Mouse (Mus musculus): ENCODE data around the gene Tmprss11e. TPM values are rescaled to one million over a fixed set of nuclear protein-coding genes. Genes with fewer than 3 reads are reported as not detected.
A peak's percentile ranks its signal among the peaks of the same experiment; 100 is the strongest.

Gene Tmprss11e
- not detected for total RNA-seq (2022)

- no peak for DNase-seq
Measured at GRCm38 (mm10) chr5:86745715-86746114, at the start of gene Tmprss11e. Gene Tmprss11e, minus strand, starts transcription at chr5:86745815.

GRCm38 (mm10) chr5:86792807-86793206, 47.2 kb upstream of the Tmprss11e start:
- no peak for DNase-seq

DNA sequence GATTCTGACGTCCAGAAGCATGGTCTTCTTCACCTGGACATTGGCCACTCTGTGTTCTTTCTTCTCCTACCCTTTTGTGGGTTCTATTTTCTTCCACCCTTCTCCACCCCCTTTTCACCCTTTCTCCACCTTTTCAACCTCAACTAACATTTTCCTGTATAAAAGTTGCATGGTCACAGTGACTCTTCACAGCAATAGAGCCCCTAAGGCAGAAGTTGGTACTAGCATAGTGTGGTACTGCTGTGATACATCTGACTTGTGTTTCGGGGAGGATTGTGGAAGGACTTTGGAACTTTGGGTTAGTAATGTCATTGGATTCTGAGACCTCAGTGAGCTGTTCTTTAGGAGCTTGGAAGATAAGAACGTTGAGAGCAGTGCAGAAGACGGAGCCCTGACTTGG, 46.6 kb upstream of the Tmprss11e start:
- no peak for DNase-seq

GRCm38 (mm10) chr5:86789954-86790353, 44.3 kb upstream of the Tmprss11e start:
- DNase-seq = no peak

DNA sequence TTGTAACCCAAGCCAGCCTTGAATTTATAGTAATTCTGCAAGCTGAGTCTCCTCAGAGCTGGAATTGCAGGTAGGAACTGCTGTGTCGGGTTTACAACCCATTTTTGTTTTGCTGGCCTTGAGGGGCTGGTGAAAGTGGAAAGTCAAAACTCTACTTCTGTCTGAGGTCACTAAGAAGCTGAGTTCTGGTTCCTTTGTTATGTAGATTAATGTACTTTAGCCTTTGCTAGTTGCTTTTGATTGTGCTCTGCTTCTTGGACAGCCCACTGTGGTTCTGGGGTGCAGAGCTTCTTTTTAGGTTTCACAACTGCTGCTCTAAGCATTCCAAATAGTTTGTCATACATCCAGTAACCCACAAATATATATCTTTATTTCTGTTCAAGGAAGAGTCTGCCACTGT, 41.2 kb upstream of the Tmprss11e start:
- DNase-seq = no peak

DNA sequence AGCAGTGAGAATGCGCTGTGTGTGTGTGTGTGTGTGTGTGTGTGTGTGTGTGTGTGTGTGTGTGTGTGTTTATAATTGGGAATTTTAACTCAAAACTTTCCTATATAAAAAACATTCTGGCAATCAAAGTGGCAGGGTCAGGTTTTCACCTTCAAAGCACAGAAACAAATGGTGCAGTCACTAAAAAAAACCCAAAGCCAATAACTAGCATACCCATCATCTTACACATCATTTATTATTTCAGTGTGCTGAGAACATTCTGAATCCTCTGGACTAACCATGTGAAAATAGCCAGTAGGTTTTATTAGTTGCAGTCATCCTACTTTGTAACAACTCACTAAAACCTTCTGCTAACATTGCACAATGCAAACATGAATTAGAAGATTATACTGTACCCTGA, 38.6 kb upstream of the Tmprss11e start:
- no peak for DNase-seq

GRCm38 (mm10) chr5:86783059-86783458, 37.4 kb upstream of the Tmprss11e start:
- no peak for DNase-seq

DNA sequence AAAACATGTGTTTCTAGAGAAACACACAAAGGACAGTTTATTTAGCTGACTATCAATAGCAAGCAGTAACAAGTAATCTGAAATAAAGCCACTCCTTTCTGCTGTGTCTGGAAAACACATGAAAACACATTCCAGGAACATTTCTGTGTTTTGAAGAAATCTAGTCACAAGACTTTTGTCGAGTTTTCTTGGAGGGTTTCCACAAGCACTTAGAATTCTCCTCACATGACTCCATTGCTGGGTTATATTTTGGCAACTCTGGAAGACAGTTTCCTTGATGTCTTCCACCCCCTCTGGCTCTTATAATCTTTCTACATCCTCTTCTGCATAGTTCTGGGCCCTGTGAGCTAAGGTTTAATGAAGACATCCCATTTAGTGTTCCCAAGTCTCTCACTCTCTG, 32.9 kb upstream of the Tmprss11e start:
- DNase-seq = no peak

- peak; percentile 67 for DNase-seq
Measured at GRCm38 (mm10) chr5:86776941-86777340, 31.3 kb upstream of the Tmprss11e start.

DNA sequence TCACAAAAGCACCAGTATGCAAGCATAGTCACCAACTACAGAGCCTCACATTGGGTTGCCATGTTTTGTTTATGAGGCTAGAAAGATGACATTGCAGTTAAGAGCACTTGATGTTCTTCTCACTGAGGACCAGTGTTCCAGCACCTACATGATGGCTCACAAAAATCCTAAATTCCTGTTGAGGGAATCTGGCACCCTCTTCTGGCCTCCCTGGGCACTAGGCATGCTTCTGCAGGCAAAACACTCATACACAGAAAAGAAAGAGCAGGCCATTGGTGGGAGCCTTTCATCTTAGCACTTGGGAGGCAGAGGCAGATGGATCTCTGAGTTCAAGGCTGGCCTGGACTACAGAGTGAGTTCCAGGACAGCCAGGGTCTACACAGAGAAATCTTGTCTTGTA, 25.4 kb upstream of the Tmprss11e start:
- DNase-seq = no peak

GRCm38 (mm10) chr5:86769015-86769658, 23.5 kb upstream of the Tmprss11e start:
- DNase-seq = no peak

DNA sequence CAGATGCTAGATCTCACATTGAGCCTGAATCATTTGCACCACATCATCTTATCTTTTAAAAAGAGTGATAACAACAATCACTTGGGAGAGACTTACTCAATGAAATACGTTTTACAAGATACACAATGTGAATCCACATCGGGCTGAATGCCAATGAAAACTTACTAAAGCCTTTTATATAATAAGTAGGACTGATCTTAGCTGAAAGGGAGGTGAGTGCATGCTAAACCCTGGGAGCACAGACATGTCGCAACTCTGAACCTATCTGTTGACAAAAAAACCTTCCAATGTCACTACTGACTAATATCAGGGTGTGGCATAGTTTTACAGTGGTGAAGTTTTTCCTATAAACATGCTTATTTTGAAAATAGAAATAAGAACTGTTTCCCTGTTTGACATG, 2.8 kb downstream of the Tmprss11e start:
- DNase-seq = no peak

DNA sequence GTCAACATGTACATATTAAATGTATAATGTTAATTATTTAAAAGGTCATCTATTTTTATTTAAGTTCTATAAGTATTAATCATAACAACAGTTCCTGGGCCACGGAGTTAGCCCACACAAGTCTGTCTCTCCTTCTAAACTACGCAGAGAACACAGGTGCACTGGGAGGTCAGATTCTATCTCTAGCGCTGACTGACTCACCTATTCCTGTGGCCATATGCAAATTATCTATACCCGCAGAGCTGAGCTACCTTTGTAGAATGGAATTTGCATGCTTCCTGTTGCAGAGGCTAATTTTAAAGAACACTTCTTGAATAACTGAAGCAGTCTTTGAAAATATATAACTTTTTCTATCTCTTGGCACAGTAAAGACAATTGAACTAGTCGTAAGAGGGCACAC, 4.5 kb downstream of the Tmprss11e start:
- DNase-seq = no peak

DNA sequence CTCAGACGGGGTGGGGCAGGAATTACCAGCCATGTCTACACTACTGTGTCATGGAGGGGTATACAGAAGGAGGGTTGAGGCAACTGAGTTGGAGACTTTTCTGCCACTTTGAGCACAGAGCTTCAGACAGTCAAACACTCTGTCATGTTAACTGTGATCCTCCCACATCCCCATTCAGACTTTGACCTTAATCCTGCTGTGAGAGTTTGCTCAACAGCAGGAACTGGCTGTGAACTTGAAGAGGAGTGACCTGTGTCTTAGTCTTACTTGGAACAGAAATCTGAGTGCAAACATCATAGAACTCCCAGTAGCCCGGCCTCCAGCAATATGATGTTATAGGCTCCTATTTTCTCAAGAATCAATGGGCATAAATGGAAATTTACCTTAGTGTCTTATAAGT, 9.8 kb downstream of the Tmprss11e start:
- DNase-seq = no peak

DNA sequence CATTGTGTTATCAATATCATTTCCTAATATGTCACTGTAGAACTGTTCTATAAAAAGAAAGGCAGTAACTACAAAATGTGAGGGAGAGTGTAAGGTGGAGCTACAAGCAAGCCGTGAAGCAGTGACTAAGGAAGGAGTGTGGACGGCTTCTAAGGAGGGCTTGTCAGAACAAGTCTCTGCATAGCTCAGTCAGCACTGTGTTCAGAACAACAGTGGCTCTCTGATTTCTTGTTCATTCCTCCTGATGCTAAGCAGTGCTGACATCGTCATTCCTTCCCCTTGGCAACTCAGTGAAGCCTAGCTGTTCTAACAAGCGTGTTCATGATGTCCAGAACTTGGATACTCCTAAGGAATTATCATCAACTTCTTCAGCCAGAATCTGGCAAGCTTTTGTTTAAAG, 15.0 kb downstream of the Tmprss11e start:
- DNase-seq = no peak

GRCm38 (mm10) chr5:86728574-86728973, 17.0 kb downstream of the Tmprss11e start:
- DNase-seq = no peak

DNA sequence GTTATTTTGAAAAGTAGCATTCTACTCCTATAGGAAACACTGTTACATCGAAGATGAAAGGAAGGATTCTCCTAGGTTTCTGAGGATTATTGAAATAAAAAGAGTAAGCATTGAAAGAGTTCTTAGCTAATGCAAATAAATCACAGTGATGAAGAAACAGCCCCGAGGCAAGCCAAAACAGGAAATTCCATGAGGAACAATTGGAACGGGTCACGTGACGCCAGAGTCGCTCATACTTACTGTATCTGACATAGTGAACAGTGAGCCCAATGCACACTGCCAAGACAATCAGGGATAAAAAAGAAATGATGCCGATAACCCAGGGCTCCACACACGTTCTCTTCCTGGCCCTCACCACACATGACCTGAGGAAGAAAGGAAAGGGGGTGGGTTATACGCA, 18.6 kb downstream of the Tmprss11e start:
- DNase-seq = no peak

DNA sequence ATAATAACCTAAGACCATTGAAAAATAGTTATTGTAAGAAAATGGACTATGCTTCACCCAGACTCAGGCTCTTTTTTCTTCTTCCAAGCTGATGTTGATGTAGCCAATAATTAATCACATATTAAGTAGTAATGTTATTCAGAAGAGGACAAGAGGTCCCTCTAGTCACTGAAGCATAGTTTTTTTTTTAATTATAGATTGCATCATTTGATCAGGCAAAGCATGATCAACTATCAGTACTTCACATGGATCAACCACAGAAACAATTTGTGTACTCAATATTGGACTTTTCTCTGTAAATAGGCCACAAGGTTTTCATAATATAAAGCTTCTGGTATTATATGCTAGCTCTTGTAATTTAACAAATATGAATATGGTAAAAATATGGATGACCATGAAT, 20.6 kb downstream of the Tmprss11e start:
- DNase-seq = no peak

DNA sequence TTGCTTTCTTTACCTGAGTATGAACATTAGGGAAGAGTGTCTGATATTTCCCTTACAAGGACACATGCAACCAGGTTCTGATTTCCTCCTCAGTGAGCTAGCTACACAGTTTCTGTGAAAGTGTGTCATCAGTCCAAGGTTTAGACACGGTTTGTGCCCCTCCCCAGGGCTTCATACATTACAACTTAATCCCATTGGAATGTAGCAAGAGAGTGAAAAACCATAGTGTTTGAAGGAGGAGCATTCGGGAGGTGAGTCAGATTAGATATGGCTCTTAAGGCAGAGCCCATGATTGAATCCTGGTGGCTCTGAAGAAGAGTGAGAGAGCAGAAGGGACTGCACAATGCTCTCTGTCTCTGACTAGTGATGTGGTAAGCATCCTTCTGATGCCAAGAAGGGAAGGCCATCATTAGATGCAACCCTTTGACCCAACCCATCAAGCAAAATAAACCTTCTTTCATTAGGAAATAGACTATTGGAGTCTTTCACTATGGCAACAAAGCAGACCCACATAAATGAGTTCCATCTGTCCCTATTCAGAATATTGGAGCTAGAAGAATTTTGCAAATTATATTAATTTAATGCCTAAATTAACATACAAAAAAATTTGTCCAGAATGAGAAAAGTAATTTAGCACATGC, 22.7 kb downstream of the Tmprss11e start:
- no peak for DNase-seq

DNA sequence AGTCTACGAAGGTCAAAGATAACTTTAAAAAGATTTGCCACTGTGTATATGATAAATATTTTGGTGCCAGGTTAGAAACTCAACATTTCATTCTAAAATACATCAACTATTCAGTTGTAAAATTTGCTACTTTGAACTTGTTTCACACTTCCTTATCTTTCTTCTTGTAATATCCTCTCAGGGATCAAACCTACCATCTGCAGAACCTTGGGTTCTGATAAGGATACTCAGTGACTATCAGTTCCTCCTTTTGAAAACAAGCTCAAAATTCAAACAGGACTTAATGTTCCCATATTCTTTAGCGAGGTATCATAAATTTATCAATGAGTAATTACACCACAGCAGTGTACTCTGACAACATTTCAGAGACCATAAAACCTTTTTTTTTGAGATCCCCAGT, 30.6 kb downstream of the Tmprss11e start:
- DNase-seq = no peak

DNA sequence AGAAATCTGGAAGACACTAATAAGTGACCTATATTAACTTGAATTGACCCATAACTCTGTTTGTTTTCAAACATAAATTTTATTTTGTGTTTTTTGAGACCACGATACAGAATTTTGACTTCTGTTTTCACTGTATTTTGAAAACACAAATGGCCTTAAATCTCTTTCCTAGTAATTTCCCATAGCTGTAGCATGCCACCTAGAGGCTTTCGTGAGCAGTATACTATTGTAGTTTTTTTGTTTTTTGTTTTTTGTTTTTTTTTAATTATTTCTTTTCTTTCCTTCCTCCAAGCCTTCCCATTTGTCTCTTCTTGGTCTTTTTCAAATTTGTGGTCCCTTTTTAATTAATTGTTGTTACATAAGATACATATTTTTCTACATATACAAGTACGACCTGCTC, 40.7 kb downstream of the Tmprss11e start:
- DNase-seq = no peak

DNA sequence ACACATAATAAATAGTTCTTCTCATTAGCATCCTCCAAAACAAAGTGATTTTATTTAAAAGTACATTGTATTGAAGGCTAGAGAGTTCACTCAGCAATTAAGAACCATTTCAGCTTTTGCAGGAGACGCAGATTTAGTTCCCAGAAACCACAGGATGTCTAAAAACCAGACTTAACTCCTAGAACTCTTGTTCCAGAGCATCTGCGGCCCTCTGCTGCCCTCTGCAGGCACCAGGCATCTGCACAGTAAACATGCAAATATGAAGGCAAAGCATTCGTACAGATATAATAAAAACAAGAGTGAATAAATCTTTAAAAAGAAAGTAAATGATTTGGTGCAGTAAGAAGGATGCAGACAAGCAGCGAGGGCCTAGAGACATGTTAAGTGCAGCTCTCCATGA, 60.9 kb downstream of the Tmprss11e start:
- DNase-seq = no peak

DNA sequence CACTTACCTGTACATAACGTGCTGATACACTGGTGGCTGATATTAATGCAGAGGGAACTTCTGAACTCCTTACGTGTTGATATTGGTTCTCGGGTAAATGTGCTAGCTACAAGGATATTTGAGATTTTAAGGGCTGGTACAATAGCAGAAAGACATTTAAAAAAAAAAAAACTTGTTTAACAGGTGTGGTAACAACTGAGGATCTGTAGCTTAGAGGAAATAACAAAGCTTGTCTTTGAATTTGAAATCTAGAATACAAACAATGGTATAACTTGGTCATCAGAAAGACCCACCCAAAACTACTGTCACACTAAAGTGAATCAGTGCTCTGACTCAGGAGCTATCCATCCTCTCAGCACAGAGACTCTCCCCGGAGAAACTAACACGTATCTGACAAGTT, 69.4 kb downstream of the Tmprss11e start, which contains the start of gene Tmprss11b:
TSS of gene Tmprss11b (minus strand) at position 101 of the 400 bp plus-strand sequence.
- DNase-seq = no peak

All from adrenal gland, adult 8-10 months (tissue).